Mouse (Mus musculus): ENCODE results near the gene Gpbar1.

The Gpbar1 gene

DNA sequence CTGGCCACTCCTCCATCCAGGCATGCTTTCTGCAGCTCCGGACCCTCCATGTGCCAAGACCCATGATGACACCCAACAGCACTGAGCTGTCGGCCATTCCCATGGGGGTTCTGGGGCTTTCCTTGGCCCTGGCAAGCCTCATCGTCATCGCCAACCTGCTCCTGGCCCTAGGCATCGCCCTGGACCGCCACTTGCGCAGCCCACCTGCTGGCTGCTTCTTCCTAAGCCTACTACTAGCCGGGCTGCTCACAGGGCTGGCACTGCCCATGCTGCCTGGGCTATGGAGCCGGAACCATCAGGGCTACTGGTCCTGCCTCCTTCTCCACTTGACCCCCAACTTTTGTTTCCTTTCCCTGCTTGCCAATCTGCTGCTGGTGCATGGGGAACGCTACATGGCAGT lies at the start of gene Gpbar1:
Gpbar1 (plus strand) TSS at position 13 of the 400 bp plus-strand sequence.
- in situ Hi-C loops (cut with MboI, MseI) = no loop called here

GRCm38 (mm10) chr1:74229942-74230341 lies 48.4 kb upstream of the Gpbar1 start:
- in situ Hi-C loops (cut with MboI, MseI) = no loop called here

- in situ Hi-C loops (cut with MboI, MseI) = no loop called here
Observed at GRCm38 (mm10) chr1:74230992-74231391, 47.4 kb upstream of the Gpbar1 start.

- in situ Hi-C loops (cut with MboI, MseI) = no loop called here
Observed at GRCm38 (mm10) chr1:74235938-74236589, 42.3 kb upstream of the Gpbar1 start, which contains the start of gene Arpc2. Gene Arpc2, plus strand, starts transcription at chr1:74236084.

DNA sequence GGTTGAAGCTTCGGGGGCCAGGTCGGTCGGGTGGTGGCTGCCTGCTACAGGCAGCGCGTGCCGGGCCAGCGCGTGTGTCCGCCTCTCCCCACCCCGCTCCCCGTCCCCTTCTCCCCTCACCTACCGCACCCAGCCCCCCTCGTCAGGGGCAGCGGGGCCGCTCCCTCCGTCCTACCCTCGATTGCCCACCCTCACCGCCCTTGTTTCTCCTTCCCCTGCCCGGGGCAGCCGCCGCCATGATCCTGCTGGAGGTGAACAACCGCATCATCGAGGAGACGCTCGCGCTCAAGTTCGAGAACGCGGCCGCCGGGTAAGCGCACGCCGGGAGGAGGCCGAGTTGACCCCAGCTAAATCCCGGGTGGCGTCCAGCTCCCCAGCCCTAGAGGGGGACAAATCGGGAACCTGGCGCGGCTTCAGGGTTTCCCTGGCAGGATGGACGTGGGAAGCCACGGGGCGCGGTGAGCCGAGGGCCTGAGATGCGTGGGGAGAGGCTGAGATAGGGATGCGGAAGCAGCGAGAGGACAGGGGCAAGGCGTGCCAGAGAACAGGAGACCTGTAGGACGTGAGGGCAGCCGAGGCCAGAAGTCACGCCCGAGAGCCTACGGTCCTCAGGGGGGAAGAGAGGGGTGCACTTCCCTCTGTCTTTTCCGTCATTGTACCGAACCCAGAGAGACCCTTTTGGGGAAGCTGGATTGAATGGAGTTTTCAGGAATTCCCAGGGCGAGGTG lies 41.6 kb upstream of the Gpbar1 start:
- in situ Hi-C loops (cut with MboI, MseI) = no loop called here

DNA sequence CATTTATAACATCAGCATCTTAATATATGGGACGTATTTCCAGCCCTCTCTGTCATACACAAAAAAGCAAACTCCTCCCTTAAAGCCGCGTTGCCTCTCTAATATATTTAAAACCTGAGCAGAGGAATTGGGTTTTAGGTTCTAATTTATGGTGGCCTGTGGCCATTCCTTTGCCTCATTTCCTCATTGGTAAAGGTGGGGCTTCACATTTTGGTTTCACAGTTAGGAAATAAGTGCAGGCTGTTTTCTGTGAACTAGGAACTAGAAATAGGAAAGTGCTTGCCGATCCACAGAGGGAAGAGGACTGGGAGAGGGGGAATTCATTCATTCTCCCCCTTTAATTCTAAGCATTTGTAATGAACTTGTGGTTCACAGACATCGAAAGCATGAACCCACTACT lies 40.7 kb upstream of the Gpbar1 start:
- in situ Hi-C loops (cut with MboI, MseI) = no loop called here

DNA sequence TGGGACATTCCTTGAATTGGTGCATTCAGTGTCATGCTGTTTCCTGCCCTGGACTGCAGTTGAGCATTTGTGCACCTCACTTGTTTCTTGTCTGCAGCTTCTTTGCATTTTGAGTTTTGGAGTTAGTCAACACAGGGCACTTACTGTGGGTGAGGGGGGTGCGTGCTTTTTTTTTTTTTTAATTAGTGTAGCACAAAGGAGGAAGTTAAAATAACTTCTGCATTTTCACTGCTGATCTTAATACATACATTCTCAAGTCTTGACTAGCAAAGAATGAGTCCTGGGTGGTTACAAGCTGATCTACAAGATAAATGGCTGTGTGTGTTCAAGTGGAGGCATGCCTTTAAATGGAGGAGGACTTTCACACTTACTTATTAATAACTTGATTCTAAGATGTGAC lies 40.2 kb upstream of the Gpbar1 start:
- in situ Hi-C loops (cut with MboI, MseI) = no loop called here

DNA sequence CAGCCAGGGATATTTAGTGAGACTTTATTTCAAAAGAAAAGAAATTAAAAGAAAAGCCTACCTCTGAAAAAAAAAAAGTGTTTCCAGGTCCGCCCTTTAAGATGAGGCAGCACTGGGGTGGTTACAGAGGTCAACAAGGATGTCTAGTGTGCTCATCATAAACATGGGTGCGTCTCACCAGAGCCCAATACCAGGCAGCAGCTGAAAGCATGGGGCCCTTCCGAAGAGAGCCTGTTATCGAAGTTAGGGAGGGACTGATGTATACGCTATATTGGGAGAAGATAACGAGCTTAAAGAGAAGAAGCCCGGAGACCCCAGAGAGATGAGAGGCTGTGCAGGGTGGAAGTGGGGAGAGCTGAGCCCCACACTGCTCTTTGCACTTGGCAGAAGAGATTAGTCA lies 39.2 kb upstream of the Gpbar1 start:
- in situ Hi-C loops (cut with MboI, MseI) = no loop called here

- in situ Hi-C loops (cut with MboI, MseI) = no loop called here
Observed at GRCm38 (mm10) chr1:74239618-74240017, 38.7 kb upstream of the Gpbar1 start.

DNA sequence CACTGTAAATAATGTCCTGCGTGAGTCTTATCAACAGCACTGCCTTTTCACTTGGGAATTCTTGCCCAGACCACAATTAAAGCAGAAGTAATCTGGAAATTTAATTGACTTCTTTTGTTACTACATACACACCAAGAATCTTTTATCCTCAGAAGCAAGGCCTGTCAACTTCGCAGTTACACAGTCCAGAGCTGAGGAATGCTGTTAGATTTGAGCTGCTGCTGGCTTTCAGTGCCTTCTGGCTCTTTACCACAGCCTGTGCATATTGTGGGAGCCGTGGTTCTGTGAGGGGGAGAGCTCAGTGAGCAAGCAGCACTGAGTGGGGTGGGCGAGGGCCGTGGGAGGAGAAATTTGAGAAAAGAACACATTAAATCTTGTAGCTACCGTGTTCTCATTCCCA lies 38.0 kb upstream of the Gpbar1 start:
- in situ Hi-C loops (cut with MboI, MseI) = no loop called here

DNA sequence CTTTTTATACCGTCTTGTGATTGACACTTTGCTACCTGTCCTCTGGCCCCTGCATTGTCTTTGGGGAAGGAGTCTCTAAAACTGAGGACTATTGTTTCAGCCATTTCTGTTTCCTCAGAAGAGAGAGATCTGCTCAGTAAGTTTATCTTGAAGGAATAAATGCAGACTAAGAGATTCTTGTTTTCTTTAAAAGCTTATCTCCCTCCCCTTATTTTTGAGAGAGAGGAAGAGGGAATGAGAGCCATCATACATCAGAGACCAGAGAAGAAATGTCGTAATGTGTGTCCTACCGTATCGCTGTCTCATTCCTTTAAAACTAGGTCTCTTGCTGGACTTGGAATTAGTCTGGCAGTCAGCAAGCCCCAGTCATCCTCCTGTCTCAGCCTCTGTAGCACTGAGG lies 37.5 kb upstream of the Gpbar1 start:
- in situ Hi-C loops (cut with MboI, MseI) = no loop called here

GRCm38 (mm10) chr1:74245525-74245924 lies 32.8 kb upstream of the Gpbar1 start:
- in situ Hi-C loops (cut with MboI, MseI) = no loop called here

DNA sequence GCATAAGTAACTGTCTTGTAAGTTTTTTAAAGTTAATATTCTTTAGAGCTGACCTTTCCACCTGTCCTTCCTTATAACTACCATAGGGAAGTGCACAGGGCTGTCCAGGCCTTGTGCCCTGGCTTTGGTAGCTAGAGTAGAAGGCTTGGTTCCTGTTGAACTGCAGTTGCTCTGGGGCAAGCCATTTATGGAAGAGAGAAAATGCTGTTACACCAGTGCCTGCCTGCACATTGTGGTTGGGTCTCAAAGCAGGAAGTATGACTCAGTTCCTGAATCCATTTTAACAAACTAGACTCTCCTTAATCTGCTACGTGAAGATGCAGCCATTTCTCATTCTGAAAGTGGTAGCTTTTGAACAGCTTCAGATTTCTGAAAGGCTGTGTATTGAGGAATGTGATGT lies 29.6 kb upstream of the Gpbar1 start:
- in situ Hi-C loops (cut with MboI, MseI) = no loop called here

- in situ Hi-C loops (cut with MboI, MseI) = no loop called here
Observed at GRCm38 (mm10) chr1:74249331-74249980, 28.9 kb upstream of the Gpbar1 start.

- in situ Hi-C loops (cut with MboI, MseI) = no loop called here
Observed at GRCm38 (mm10) chr1:74250096-74250495, 28.3 kb upstream of the Gpbar1 start.

- in situ Hi-C loops (cut with MboI, MseI) = no loop called here
Observed at GRCm38 (mm10) chr1:74255704-74256345, 22.5 kb upstream of the Gpbar1 start.

GRCm38 (mm10) chr1:74256782-74257181 lies 21.6 kb upstream of the Gpbar1 start:
- in situ Hi-C loops (cut with MboI, MseI) = no loop called here

GRCm38 (mm10) chr1:74262510-74262909 lies 15.8 kb upstream of the Gpbar1 start:
- in situ Hi-C loops (cut with MboI, MseI) = no loop called here

DNA sequence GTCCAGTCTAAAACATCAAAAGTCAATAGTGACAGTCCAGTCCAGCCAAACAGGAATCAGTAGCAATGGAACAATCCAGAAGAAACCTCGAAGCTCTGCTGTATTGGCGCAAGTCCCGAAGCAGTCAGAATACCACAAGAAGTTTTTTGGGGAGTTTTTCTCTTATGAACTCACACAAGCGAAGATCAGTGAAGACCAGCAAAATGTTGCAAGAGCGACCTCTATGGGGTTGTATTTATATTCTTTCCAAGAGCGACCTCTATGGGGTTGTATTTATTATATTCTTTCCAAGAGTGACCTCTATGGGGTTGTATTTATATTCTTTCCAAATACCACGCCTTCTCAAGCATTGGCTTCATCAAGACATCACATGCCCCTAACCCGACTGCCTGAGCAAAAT lies 9.6 kb upstream of the Gpbar1 start:
- in situ Hi-C loops (cut with MboI, MseI) = no loop called here

GRCm38 (mm10) chr1:74271659-74272058 lies 6.7 kb upstream of the Gpbar1 start:
- in situ Hi-C loops (cut with MboI, MseI) = no loop called here

GRCm38 (mm10) chr1:74275015-74275414 lies 3.3 kb upstream of the Gpbar1 start:
- in situ Hi-C loops (cut with MboI, MseI) = no loop called here

GRCm38 (mm10) chr1:74277041-74277440 lies 1.3 kb upstream of the Gpbar1 start:
- in situ Hi-C loops (cut with MboI, MseI) = no loop called here
